8 mouse cellular contexts compared by ENCODE assay signal in the genomic region with DNA sequence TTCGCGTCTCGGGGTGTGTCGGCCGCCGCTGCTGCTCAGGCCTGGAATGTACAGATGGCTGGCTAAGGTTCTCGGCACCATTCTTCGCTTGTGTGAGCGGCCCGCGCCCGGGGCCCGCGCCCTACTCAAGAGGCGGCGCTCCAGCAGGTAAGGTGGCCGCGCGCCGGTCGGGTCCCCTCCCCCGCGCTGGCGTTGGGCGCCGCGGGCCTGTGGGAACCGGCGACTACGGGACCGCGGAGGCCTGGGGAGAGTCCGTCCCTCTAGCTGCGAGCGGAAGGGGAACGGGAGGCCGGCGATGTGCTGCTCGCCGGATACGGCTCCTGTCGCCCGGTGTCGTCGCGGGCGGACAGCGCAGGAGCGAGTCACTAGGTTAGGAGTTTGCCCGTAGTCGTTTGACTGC. TPM values are rescaled to one million over a fixed set of nuclear protein-coding genes. Genes with fewer than 3 reads are reported as not detected.
DNase-seq lines count a peak whose midpoint lies in the region; ATAC-seq and TF ChIP-seq lines count a peak whose summit lies in the region.

No protein-coding gene starts in this region.

- peak overlapping the region; percentile 73 for H3K27ac ChIP-seq in heart, embryonic 13.5 days (replicated peaks)
- peak overlapping the region; percentile 6 for H3K27ac ChIP-seq in MEL (ENCODE audit: control insufficient read depth, low read depth, low read length)
- H3K27ac ChIP-seq in forebrain, embryonic 16.5 days (ENCODE audit: low read length): peak overlapping the region; percentile 69
- peak overlapping the region; percentile 90 for H3K27ac ChIP-seq in liver, embryonic 15.5 days (replicated peaks)

- peak; percentile 52; the same call in 1 of the 2 replicates for ATAC-seq in heart, embryonic 13.5 days (ENCODE audit: extremely low read depth, insufficient number of reproducible peaks, low FRiP score, low TSS enrichment)
- peak; percentile 67 for ATAC-seq in forebrain, embryonic 16.5 days
- peak; percentile 77 for ATAC-seq in liver, embryonic 15.5 days (ENCODE audit: insufficient read depth)

- TF ChIP-seq CTCF in MEL (IDR thresholded peaks at IDR 0.05 in 2 of 3, conservative IDR thresholded peaks at IDR 0.05 in 1 of 3; ENCODE audit: control insufficient read depth in 1 of 3, insufficient read depth in 1 of 3, low read depth in 2 of 3, low read length in 3 of 3, poor library complexity in 1 of 3, severe bottlenecking in 1 of 3): no peak

- H3K9ac ChIP-seq in heart, embryonic 13.5 days: peak overlapping the region; percentile 96
- H3K9ac ChIP-seq in MEL (ENCODE audit: control insufficient read depth, low read depth, low read length, poor library complexity, severe bottlenecking): peak overlapping the region; percentile 90
- H3K9ac ChIP-seq in forebrain, embryonic 16.5 days (replicated peaks; ENCODE audit: low read depth, low read length): peak overlapping the region; percentile 93
- H3K9ac ChIP-seq in liver, embryonic 15.5 days: peak overlapping the region; percentile 95

- TF ChIP-seq RAD21 in MEL (IDR thresholded peaks at IDR 0.05; ENCODE audit: low read depth, low read length): no peak

- peaks cover 19% of the 10 kb centered on the region for H3K4me1 ChIP-seq in heart, embryonic 13.5 days
- peaks cover 7% of the 10 kb centered on the region in 2 experiments; a peak in 3 of 4 replicates for H3K4me1 ChIP-seq in MEL (ENCODE audit: control insufficient read depth in 1 of 2, insufficient read depth in 2 of 2, low read length in 2 of 2)
- peaks cover 13% of the 10 kb centered on the region for H3K4me1 ChIP-seq in forebrain, embryonic 16.5 days (replicated peaks; ENCODE audit: control insufficient read depth, insufficient read depth, low read length)
- peaks cover 41% of the 10 kb centered on the region for H3K4me1 ChIP-seq in liver, embryonic 15.5 days (replicated peaks)

- peaks cover 11% of the 10 kb centered on the region; the same call in 1 of the 2 replicates for H3K36me3 ChIP-seq in heart, embryonic 13.5 days
- peaks cover 4 to 23% of the 10 kb centered on the region in 2 experiments; a peak in 2 of 4 replicates for H3K36me3 ChIP-seq in MEL (ENCODE audit: control insufficient read depth in 1 of 2, insufficient read depth in 2 of 2, low read length in 2 of 2)
- H3K36me3 ChIP-seq in forebrain, embryonic 16.5 days (ENCODE audit: control insufficient read depth, insufficient read depth): no peaks in the 10 kb centered on the region
- H3K36me3 ChIP-seq in liver, embryonic 15.5 days (replicated peaks): peaks cover 19% of the 10 kb centered on the region; the same call in 1 of the 2 replicates
- peaks cover 2% of the 10 kb centered on the region; the same call in 1 of the 2 replicates for H3K36me3 ChIP-seq in splenic B cell, adult 2 months (ENCODE audit: control insufficient read depth, insufficient read depth, low read length, poor library complexity, severe bottlenecking)

- DNase-seq in heart, postnatal 25 days (ENCODE audit: low spot score): no peak
- DNase-seq in MEL (ENCODE audit: low read depth, low spot score): peak; percentile 62
- peak; percentile 62 for DNase-seq in splenic B cell, adult 2 months (ENCODE audit: low read depth, low spot score)
- no peak for DNase-seq in layer of hippocampus, adult 18-20 months (ENCODE audit: low spot score in 2 of 2)
- no peak for DNase-seq in embryo, embryonic 10 days (ENCODE audit: low spot score)

- peak overlapping the region; percentile 99 for H3K4me3 ChIP-seq in heart, embryonic 13.5 days
- peak overlapping the region; percentile 82 to 96 for H3K4me3 ChIP-seq in MEL (ENCODE audit: control insufficient read depth in 1 of 2, insufficient read depth in 1 of 2, low read depth in 2 of 2, low read length in 2 of 2)
- peak overlapping the region; percentile 98 for H3K4me3 ChIP-seq in forebrain, embryonic 16.5 days (replicated peaks; ENCODE audit: low read length)
- H3K4me3 ChIP-seq in liver, embryonic 15.5 days (replicated peaks): peak overlapping the region; percentile 96

- peaks cover 28% of the 10 kb centered on the region for H3K79me2 ChIP-seq in MEL (ENCODE audit: control insufficient read depth, insufficient read depth, low read length, poor library complexity)

- 0% methylated on average over 50 of the region's 51 CpGs for WGBS in heart, embryonic 13.5 days
- under 1% methylated on average over 43 of the region's 51 CpGs for WGBS in forebrain, embryonic 16.5 days
- under 1% methylated on average over 50 of the region's 51 CpGs for WGBS in liver, embryonic 15.5 days (ENCODE audit: insufficient replicate concordance)

- intact Hi-C loops in heart, postnatal 25 days (cut with DNase I): loop anchor here (10.0 kb wide), 1 partner anchor 165 kb away; no protein-coding TSS in a partner anchor

- peak overlapping the region; percentile 87 for H3K4me2 ChIP-seq in heart, embryonic 13.5 days
- H3K4me2 ChIP-seq in forebrain, embryonic 16.5 days (ENCODE audit: low read length): peak overlapping the region; percentile 84
- peak overlapping the region; percentile 74 for H3K4me2 ChIP-seq in liver, embryonic 15.5 days

- no peak for TF ChIP-seq EP300 in MEL (IDR thresholded peaks at IDR 0.05; ENCODE audit: low read depth in 1 of 2, low read length in 2 of 2)

- peaks cover 3% of the 10 kb centered on the region; the same call in 1 of the 2 replicates for H3K27me3 ChIP-seq in heart, embryonic 13.5 days (replicated peaks)
- peaks cover 0 to 1% of the 10 kb centered on the region in 2 experiments; a peak in 1 of 4 replicates for H3K27me3 ChIP-seq in MEL (ENCODE audit: control insufficient read depth in 1 of 2, insufficient read depth in 2 of 2, low read length in 2 of 2)
- H3K27me3 ChIP-seq in forebrain, embryonic 16.5 days (replicated peaks; ENCODE audit: control insufficient read depth, insufficient read depth, low read length): no peaks in the 10 kb centered on the region
- peaks cover under 1% of the 10 kb centered on the region; the same call in 1 of the 2 replicates for H3K27me3 ChIP-seq in liver, embryonic 15.5 days
- no peaks in the 10 kb centered on the region for H3K27me3 ChIP-seq in splenic B cell, adult 2 months (ENCODE audit: control insufficient read depth, insufficient read depth, low read length, poor library complexity, severe bottlenecking)

- H3K9me3 ChIP-seq in heart, embryonic 13.5 days: no peaks in the 10 kb centered on the region
- H3K9me3 ChIP-seq in MEL (replicated peaks; ENCODE audit: insufficient read depth, low read length): no peaks in the 10 kb centered on the region
- no peaks in the 10 kb centered on the region for H3K9me3 ChIP-seq in forebrain, embryonic 16.5 days (ENCODE audit: control insufficient read depth, low read length)
- no peaks in the 10 kb centered on the region for H3K9me3 ChIP-seq in liver, embryonic 15.5 days (replicated peaks)

- TF ChIP-seq POLR2A in MEL (IDR thresholded peaks at IDR 0.05; ENCODE audit: control insufficient read depth in 1 of 2, insufficient read depth in 1 of 2, low read depth in 1 of 2, low read length in 2 of 2, poor library complexity in 1 of 2): 0 out of 4 replicates have a peak, but pooled peaks of 1 of the 2 experiments have one; percentile 9

TF ChIP-seq in MEL, 35 proteins besides CTCF, POLR2A, EP300 and RAD21:
- TF ChIP-seq UBTF (IDR thresholded peaks at IDR 0.05; ENCODE audit: borderline replicate concordance, insufficient read depth, low read depth, low read length) (0 out of 2 replicates have a peak, but pooled peaks have one; percentile 44), ZKSCAN1 (IDR thresholded peaks at IDR 0.05; ENCODE audit: low read depth, low read length) (no peak), CHD2 (IDR thresholded peaks at IDR 0.05; ENCODE audit: low read length) (no peak)
TF ChIP-seq in MEL: peak in this region for 1.

RNA-seq across cellular contexts. Expression of a gene that starts 0.3 kb away (rescaled TPM):
- polyA plus RNA-seq in heart, embryonic 13.5 days (2015; fragmentation: Nextera tagmentation; extraction: Ambion mirVana): 23.9 and 24.0 TPM in 2 replicates
- total RNA-seq in heart, postnatal 25 days (2021): 10 to 100 TPM; 19.6 to 20.7 TPM
- total RNA-seq in MEL (2012; rRNA removed): 30.3 and 31.7 TPM in 2 replicates
- 10 to 100 TPM in 1 of 2 experiments, not detected in 1; 54.7 TPM for polyA plus RNA-seq in MEL (2012; ENCODE audit: insufficient read depth in 1 of 2, insufficient read length in 2 of 2, low read depth in 1 of 2, low replicate concordance in 2 of 2, missing spikeins in 1 of 2)
- polyA plus RNA-seq in forebrain, embryonic 16.5 days (2015; fragmentation: Nextera tagmentation; extraction: Ambion mirVana): 50.6 and 51.2 TPM in 2 replicates
- 32.8 TPM in 2 replicates for polyA plus RNA-seq in liver, embryonic 15.5 days (2015; fragmentation: Nextera tagmentation; extraction: Ambion mirVana)
- total RNA-seq in layer of hippocampus, adult 18-20 months (2021): 10 to 100 TPM; 82.8 to 88.4 TPM

RNA-seq across cellular contexts. Expression of a gene that starts 14.1 kb away (rescaled TPM):
- polyA plus RNA-seq in heart, embryonic 13.5 days (2015; fragmentation: Nextera tagmentation; extraction: Ambion mirVana): 0.07 and 0.41 TPM in 2 replicates
- total RNA-seq in heart, postnatal 25 days (2021): not detected
- total RNA-seq in MEL (2012; rRNA removed): not detected in 2 replicates
- not detected for polyA plus RNA-seq in MEL (2012; ENCODE audit: insufficient read depth in 1 of 2, insufficient read length in 2 of 2, low read depth in 1 of 2, low replicate concordance in 2 of 2, missing spikeins in 1 of 2)
- polyA plus RNA-seq in forebrain, embryonic 16.5 days (2015; fragmentation: Nextera tagmentation; extraction: Ambion mirVana): 0.43 and 1.1 TPM in 2 replicates
- polyA plus RNA-seq in liver, embryonic 15.5 days (2015; fragmentation: Nextera tagmentation; extraction: Ambion mirVana): 1.2 and 1.6 TPM in 2 replicates
- total RNA-seq in layer of hippocampus, adult 18-20 months (2021): under 1 TPM; 0.20 to 0.30 TPM

Comparison
In these comparisons a context has a peak if more than half of its experiments do, and no peak if none do; other contexts are left out.
1. H3K27ac ChIP-seq: peak in every context shown above with its lines; median percentile 90 in liver, embryonic 15.5 days; 73 in heart, embryonic 13.5 days; 69 in forebrain, embryonic 16.5 days; 6 in MEL.
2. DNase-seq: peak in MEL (single experiment) and splenic B cell, adult 2 months (single experiment); none in heart, postnatal 25 days (single experiment), layer of hippocampus, adult 18-20 months (0 of 2) and embryo, embryonic 10 days (single experiment).
3. Peak in every context shown above with its lines, with median percentiles within 50 percentile points of each other: ATAC-seq, H3K4me2 ChIP-seq, H3K4me3 ChIP-seq and H3K9ac ChIP-seq.